Mouse (Mus musculus) adrenal gland, postnatal 4 days (tissue): ENCODE results near the gene Dlx2. TPM values are rescaled to one million over a fixed set of nuclear protein-coding genes. Genes with fewer than 3 reads are reported as not detected.
A peak's percentile ranks its signal among the peaks of the same experiment; 100 is the strongest.

Source experiments
- DNase-seq, 2 experiments: peaks; one replicate each; pipeline ENCODE4 v3.0.0; 2021 to 2022; ENCODE audit warnings: low spot score in 2 of 2, mixed read lengths in 2 of 2
- total RNA-seq, 2 experiments: library from RNA; stranded (reverse); gene quantifications; 2 replicates each; pipeline ENCODE4 v1.2.3; 2021

Gene Dlx2
- total RNA-seq, 2 experiments from 2014 or later, result 0.98 to 1.9 TPM

DNA sequence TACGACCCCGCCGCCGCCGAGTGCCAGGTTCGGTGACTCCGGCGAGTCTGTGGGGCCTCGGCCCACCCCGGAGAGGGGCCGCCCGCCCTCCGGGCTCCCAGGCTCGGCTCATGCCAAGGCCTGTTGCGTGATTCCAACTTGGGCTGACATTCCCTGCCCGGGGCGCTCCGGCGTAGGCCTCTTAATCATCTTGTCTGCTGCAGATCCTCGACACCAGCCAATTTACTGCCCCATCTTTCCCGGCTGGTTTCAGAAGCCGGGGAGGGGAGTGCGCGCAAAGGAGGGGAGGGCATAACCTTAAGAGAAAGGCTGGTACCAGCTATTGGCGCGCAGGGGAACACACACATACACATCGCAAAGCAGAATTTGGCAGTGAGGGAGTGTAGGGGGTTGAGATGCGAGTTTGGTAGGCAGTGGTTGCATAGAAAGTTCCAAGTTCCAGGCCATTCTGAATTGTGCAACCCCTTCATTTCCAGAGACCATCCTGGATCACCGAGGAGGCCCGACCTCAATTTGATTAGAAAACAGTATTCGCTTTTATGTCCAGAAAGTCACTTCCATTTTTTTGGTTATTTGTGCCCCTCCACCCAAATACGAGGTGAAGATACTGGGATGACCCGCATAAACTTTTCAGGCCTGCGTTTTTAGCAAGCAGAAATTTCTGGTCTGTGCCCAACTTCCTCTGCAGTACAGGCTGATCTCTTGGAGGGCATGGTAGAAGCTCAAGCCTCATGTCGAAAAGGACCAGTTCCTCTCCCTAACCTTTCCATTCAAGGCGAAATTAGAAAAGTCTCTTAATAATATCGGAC is 4.9 kb downstream of the Dlx2 start:
- DNase-seq, result no peak

DNA sequence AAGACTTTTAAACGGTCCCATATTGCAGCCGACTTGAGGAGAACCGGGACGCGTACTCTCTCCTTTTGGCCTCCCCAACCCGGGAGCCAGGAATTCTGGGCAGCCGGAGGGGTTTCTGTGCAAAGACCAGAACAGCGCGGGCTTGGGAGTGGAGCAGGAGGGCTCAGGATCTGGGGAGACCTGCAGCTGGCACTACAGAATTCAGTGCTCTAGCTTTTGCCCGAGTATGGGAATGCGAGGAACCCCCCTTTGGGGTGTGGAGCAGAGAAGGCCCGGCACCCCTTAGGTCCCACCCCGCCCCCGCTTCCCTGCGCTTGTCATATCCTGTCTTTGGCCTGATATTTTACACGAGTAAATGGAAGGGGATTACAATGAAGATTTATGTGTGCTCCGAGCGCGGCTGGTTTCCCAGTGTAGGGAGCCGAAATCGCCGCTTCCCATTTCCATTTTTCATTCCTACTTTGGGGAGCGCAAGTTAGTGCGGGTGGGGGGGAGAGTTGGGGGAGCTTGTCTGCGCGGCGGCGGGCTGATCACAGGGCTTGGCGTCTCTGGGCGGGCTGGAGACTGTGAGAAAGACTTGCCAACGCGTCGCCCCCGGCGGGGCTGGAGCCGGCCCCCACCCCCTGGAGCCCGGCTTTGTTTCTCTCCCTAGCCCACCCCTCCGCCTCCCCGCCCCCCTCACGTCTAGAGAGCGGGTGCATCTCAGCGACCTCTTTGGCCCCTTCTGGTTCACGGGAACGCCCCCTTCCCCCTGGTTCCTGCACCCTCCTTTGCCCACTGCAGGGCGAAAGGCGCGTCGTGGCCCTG is 5.7 kb downstream of the Dlx2 start:
- no peak for DNase-seq

DNA sequence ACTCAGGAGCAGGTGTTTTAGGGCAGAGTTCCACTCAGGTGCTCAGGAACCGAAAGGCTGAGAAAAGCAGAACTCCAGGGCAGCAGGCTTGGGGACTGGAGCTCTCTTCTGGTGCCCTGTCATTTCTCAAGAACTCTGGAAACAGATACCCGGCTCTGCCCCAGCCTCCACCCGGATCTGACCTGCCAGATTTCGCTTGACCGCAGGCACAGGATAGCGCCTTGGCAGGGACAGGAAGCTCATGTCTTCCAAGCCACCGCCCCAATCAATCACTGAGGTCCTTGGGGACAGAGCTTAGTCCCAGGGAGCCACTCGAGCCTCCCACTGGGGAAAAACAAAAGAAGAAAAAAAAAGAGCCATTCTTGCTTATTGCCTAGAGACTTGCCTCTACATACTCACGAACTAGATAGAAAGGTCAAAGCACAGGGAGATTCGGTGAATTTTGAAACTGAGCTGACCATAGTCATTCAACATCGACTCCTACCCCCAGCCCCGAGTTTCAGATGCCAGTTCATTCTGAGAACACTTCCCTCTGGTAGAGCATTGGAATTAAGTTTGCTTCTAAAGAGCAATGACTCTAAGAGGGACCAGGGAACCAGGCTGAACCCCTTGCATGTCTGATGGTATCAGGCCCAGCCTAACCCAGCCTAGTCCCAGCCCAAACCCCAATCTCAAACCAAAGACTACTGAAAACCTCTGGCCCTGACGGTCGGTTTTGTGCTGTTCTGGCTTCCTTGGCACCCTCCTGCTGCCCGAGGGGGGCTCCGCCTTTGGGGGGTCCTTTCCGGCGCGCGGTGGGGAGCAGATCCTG is 12.1 kb downstream of the Dlx2 start:
- DNase-seq, result no peak

- DNase-seq, result no peak
Observed at GRCm38 (mm10) chr2:71533094-71533493, 13.5 kb downstream of the Dlx2 start.

GRCm38 (mm10) chr2:71531990-71532970 is 14.3 kb downstream of the Dlx2 start:
- DNase-seq, result no peak

DNA sequence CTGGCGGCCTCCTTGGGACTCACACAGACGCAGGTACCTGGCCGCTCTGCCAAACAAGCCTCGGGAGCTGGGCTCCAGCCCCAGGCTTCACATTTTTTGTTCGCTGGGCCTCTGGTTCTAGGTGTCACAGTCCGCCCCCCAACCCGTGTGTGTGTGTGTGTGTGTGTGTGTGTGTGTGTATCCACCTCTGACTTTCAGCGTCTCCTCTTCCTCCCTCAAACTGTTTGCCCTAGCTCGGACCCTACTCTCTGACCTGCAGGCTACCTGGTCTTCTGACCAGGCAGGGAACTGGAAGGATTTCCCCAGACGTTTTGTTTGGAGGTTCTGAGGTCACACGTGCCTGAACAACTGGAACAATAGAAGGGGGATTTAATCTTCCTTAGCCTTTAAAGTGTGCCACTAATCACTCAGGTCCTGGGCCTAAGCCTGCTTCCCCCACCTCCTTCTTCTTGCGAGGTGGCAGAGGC is 15.4 kb downstream of the Dlx2 start:
- DNase-seq, result no peak

GRCm38 (mm10) chr2:71530391-71531123 is 16.0 kb downstream of the Dlx2 start:
- no peak for DNase-seq

DNA sequence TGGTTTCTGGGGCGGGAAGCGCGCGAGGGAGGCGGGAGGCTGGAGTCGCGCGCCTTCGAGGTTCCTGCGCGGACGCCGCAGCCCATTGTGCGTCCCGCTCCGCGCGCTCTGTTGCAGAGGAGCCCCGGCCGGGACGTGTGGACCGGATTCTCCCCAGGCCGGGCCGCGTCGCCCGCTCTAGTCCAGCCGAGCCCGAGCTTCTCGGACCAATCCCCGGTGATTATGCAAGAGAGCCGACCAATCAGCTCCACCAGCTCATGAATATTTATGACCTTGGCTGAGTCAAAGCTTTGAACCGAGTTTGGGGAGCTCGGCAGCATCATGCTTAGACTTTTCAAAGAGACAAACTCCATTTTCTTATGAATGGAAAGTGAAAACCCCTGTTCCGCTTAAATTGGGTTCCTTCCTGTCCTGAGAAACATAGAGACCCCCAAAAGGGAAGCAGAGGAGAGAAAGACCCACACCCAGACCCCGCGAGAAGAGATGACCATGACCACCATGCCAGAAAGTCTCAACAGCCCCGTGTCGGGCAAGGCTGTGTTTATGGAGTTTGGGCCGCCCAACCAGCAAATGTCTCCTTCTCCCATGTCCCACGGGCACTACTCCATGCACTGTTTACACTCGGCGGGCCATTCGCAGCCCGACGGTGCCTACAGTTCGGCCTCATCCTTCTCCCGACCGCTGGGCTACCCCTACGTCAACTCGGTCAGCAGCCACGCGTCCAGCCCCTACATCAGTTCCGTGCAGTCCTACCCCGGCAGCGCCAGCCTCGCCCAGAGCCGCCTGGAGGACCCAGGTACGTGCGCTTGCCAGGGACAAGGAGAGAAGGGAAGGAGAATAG is 16.8 kb downstream of the Dlx2 start:
- peak in 1 of 2 experiments; percentile 63 for DNase-seq

DNA sequence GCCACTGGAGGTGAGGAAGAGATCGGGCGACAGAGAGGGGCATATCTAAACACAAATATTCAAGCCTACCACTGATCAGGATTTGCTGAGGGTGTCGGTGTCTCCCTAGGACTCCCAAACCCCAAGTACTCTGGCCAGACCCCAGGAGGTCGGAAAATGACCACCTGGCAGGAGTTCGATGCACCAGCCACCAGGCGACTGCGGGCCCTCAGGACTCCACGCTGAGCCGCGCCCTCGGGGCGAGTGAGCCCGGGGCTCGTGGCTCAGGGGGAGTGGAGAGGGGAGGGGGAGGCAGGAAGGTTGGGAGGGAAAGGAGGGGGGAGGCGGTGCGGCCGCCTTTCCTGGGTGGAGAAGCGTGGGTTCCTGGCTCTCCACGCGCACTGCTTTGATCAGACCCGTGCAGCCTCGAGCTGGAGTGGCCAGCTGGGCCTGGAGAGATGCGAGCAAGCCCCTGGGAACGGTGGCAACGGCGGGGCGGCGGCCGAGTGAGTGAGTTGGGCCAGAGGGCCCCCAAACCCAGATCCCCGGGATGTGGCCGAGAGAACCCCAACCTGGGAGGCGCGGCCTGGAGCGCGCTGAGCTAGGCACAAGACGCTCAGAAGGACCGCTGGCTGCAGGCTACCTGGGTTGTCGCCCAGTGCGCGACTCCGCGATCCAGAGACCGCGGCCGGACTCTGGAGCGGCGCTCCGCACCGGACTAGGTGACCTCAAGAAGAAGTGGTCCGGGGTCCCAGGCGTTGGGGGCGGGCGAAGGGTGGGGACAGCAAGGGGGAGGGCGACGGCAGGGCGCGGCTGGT is 17.6 kb downstream of the Dlx2 start:
- no peak for DNase-seq

- DNase-seq, result no peak
Observed at GRCm38 (mm10) chr2:71528014-71528713, 18.4 kb downstream of the Dlx2 start, which contains the start of gene Dlx1. TSS of gene Dlx1 (plus strand) at chr2:71528113.

DNA sequence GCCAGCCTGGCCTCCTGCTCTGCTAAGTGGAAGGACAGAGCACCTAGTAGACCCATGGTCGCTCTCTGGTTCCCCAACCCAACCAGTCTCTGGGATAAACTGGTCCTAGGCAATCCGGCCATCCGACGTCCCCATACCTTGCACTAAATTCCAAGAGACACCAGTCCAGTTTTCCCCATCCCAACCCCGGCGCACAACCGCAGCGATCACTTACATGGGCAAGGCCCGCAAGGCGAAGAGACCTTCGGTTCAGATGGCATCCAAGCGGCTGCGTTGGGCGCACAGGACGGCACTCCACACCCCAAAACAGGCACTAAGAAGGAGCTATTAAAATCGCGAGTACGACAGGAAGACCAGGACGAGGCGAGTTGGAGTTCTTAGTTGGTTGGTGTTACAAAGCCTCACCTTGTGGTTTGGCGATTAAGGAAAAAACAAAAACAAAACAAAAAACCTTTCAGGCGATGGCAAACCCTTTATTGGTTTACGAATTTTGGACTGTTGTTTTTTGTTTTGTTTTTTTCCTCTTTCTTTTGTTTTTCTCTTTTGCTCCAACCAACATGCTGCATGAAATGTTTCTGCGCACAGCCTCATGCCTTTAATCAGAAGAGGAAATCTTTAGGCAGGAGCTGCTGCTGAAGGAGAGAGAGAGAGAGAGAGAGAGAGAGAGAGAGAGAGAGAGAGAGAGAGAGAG is 19.1 kb downstream of the Dlx2 start:
- no peak for DNase-seq

GRCm38 (mm10) chr2:71526595-71527322 is 19.8 kb downstream of the Dlx2 start:
- no peak for DNase-seq

DNA sequence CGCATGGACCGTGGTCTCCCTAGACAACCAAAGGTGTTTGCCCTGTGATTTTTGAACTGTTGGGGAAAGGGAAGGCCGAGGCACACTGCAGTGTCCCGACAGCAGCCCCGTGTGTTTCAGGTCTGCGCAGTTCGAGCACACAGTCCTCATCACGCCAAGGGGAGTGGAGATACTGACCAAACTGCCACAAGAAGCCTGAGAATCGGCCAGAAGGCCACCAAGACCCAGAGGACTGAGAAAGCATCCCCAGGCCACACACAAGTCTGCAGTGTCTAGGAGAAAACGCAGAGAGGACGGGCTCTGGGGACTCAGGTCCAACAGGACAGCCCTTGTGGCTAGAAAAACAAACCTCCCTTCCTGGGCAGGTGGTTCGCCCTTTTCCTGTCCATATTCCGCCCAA is 21.8 kb downstream of the Dlx2 start:
- no peak for DNase-seq

DNA sequence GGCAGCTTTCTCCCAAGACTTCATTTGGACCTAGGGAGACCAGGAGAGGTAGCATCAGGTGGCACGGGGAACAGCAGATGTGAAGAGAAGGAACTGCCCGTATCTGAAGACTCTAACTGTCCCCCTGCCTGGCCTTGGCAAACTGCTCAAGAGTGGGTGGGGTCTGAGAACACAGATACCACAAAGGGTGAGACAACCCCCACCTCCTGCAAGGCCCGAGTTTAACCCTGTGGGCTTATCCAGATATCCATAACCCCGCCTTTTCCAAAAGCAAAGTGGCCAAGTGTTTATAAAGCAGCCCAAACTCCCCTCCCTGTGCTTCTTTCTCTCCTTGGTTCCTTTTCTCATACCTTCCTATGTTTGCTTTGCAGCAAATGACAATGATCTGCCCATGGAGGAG is 23.1 kb downstream of the Dlx2 start:
- DNase-seq, result no peak

DNA sequence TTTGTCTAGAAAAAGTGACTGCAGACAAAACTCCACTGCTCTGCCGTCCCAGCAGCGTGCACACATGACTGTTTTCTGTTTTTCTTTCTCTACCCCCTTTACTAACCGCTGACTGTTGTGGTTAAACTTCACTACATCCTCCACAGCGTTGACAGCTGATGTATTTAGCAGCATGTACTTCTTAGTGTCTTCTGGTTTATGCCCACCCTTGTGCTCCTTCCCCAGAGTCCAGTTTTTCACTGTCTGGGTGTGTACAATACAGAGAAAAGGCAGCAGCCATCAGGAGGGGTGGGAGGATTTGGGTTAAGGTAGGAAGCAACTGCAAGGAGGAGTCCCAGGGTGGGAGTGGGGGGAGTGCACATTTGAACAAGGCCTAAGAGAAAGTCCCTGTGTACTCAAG is 23.7 kb downstream of the Dlx2 start:
- DNase-seq, result no peak
